Mouse (Mus musculus) neural tube, embryonic 11.5 days (tissue): ENCODE measurements around the gene Hlf. TPM values are rescaled to one million over a fixed set of nuclear protein-coding genes. Genes with fewer than 3 reads are reported as not detected.

ENCODE experiments used
- ATAC-seq: fragments of 200-750 bp; cut with Nextera tagmentation; 2 replicates; pipeline ENCODE4 v1.8.0; 2017; ENCODE audit warnings: moderate number of reproducible peaks, mild to moderate bottlenecking, moderate TSS enrichment, moderate library complexity; ENCODE audit not compliant: insufficient read depth, low FRiP score, low TSS enrichment
- DNase-seq: peaks from one replicate; pipeline ENCODE4 v3.0.0-alpha.2; 2015; ENCODE audit warnings: low spot score
- H3K27ac ChIP-seq: fragments of 300-500 bp; sonication (generic); 2 replicates; pipeline ENCODE4 v1.5.1; 2014; ENCODE audit warnings: low read depth, mild to moderate bottlenecking, low read length
- H3K27me3 ChIP-seq: fragments of 300-500 bp; sonication (generic); 2 replicates; pipeline ENCODE4 v1.6.1; 2014; ENCODE audit warnings: mild to moderate bottlenecking, low read length, mixed read lengths; ENCODE audit not compliant: control insufficient read depth, insufficient read depth
- H3K36me3 ChIP-seq: fragments of 300-500 bp; sonication (generic); 2 replicates; pipeline ENCODE4 v1.6.1; 2014; ENCODE audit warnings: mild to moderate bottlenecking, low read length, moderate library complexity, mixed read lengths; ENCODE audit not compliant: control insufficient read depth, insufficient read depth
- H3K4me1 ChIP-seq: fragments of 300-500 bp; sonication (generic); 2 replicates; pipeline ENCODE4 v1.6.1; 2014; ENCODE audit warnings: low read length, mixed read lengths; ENCODE audit not compliant: control insufficient read depth, insufficient read depth
- H3K4me2 ChIP-seq: fragments of 300-500 bp; sonication (generic); 2 replicates; pipeline ENCODE4 v1.6.1; 2014; ENCODE audit warnings: low read depth, mild to moderate bottlenecking, moderate library complexity
- H3K4me3 ChIP-seq: fragments of 300-500 bp; sonication (generic); 2 replicates; pipeline ENCODE4 v1.5.1; 2014; ENCODE audit warnings: low read depth, low read length
- H3K9ac ChIP-seq: fragments of 300-500 bp; sonication (generic); 2 replicates; pipeline ENCODE4 v1.6.1; 2014; ENCODE audit warnings: mild to moderate bottlenecking, low read length
- H3K9me3 ChIP-seq: fragments of 300-500 bp; sonication (generic); 2 replicates; pipeline ENCODE4 v1.6.1; 2016; ENCODE audit warnings: low read length; ENCODE audit not compliant: control insufficient read depth
- WGBS: fragments of 180-500 bp; shearing (Covaris S2); extraction: QIAGEN DNeasy Blood & Tissue Kit; methylation state at CpG from one replicate; pipeline ENCODE4 v1.1.7; 2014; 5-methylcytosine and 5-hydroxymethylcytosine counted together
- polyA plus RNA-seq: library from polyadenylated mRNA; unstranded; fragments of >200 nt; fragmentation: Nextera tagmentation; extraction: Ambion mirVana; gene quantifications from 2 replicates; pipeline ENCODE4 v1.2.1, GENCODE M21; 2014

Hlf gene
- polyA plus RNA-seq, 1 experiment from 2014 or later: 0.98 TPM

DNA sequence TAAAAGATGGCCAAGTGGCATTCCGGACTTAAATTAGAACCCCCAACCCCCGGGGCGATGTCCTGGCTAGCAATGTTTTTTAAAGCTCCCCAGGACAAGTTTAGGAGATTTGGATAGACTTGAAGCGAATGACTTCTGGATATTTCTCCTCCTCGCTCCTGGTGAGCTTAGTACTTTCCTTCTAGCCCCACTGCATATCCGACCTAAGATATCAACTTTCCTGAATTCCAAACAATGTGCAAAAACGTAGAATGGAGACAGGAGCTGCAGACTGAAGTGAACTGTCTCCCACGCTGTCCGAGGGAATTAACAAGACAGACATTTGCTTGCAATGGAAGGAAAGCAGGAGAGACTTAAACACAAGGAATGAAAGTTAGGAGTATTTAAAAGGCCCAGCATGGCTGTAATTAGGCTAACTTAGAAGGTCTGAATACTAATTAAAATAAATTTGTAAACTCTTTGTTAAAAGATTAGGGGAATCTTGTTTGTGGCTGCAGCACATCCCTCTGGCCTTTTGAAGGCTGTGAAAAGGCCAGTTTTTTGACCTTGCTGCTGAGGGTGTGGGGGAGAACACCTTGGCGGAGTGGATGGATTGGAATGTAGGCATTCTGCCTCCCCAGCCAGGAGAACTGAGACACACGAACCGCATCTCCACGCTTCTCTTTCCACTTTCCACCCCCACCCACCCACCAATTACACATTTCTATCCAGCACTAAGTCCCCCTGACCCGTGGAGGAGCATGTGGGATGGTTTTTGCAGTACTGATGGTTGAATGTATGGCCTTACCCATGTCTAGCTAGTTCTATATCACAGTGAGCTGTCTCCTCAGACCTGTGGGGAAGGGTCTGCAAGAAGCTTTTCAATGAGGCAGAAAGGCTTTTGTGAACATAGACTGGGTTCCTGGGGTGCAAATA lies 833 bp upstream of the Hlf start:
- ATAC-seq (no peak), DNase-seq (no peak)
- 10% methylated on average over 14 of the region's 14 CpGs for WGBS
- H3K27me3 ChIP-seq: peaks cover 30% of the 10 kb centered on the region
- H3K9me3 ChIP-seq: no peaks in the 10 kb centered on the region
- H3K9ac ChIP-seq: no peak overlapping the region
- no peak overlapping the region for H3K27ac ChIP-seq
- H3K4me2 ChIP-seq: peak overlapping the region; percentile 84
- no peaks in the 10 kb centered on the region for H3K36me3 ChIP-seq
- peak overlapping the region; percentile 21 for H3K4me3 ChIP-seq
- H3K4me1 ChIP-seq: 0 out of 2 replicates have a peak, but pooled peaks cover 3% of the 10 kb centered on the region

DNA sequence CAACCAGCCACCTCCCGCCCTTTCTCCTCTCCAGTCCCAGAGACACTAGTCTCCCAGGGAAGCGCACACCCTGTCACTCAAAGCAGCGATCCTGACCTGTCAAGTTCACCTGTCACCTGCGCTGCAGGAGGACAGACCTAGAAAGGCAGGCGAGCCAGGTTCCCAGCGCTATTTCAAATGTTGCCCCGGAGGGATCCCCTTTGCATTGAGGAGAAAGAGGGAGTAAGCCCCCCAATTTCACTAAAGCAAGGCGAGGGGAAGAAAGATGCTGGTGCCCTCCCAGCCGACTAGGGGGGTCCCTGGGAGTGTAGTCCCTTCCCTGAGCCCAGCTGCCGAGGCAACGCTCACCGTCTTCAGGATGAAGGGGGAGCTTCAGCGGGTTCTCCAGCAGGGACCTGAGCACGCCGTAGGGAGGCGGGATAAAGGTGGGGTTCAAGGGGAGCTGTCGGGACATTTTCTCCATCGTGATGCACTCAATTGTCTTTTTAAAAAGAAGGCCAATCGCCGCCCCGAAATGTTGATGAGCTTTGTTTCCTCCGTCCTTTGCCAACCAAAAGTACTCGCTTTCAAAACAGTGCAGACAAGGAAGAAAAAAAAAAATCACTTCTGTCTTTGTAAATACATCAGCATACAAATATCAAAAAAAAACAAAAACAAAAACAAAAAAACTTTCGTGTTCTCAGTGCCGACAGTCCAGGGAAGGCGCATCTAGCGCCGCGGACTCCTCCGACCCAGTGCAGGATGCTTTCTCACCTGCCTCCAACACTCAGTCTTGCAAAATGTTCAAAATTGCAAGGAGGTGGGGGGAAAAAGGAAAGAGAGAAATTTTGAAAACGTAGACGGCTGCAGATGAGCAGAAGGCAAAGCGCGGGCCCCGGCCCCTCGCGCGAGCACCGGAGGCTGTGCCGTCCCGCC lies 536 bp downstream of the Hlf start:
- WGBS: under 1% methylated on average over 41 of the region's 41 CpGs
- Histone ChIP-seq H3K9me3 (no peaks in the 10 kb centered on the region), H3K27ac (no peak overlapping the region), H3K4me3 (peak overlapping the region; percentile 21), H3K27me3 (peaks cover 30% of the 10 kb centered on the region), H3K9ac (no peak overlapping the region), H3K4me1 (0 out of 2 replicates have a peak, but pooled peaks cover 3% of the 10 kb centered on the region), H3K36me3 (no peaks in the 10 kb centered on the region), H3K4me2 (peak overlapping the region; percentile 84)
- ATAC-seq: peak; percentile 74
- DNase-seq: peak; percentile 26

DNA sequence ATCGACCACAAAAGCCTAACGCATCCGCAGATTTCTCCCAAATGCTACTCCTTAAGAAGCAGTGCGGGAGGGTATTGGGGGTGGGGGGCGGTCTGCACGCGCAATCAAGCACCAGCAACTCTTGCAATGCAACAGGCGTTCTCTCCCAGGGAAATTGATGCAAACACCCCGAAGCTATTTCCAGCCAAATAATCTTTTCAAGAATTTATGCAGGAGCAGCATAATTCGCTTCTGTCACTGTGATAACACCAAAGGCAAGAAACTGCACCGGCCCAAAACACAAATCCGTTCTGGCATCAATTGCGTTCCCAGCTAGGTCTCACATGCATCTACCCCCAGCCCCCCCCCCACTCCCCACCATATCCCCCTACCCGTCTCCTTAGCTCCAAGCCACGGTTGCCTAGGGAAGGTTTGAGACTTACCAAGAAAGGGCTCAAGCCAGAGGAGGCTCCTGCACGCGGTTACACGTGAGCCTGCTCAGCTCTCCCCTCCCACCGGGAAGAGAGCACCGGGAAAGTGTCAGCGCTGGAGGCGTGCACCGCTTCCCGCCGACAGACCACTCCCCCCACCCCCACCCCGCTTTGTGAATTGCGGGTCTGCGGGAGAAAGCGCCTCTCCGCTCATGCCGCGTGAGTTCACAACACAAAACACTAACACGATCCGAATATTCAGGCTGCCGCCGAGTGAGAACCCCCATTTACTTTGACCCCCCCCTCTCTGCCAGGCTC lies 1.4 kb downstream of the Hlf start:
- Histone ChIP-seq H3K4me2 (peak overlapping the region; percentile 84), H3K27ac (no peak overlapping the region), H3K36me3 (no peaks in the 10 kb centered on the region), H3K9ac (no peak overlapping the region), H3K4me3 (peak overlapping the region; percentile 21), H3K9me3 (no peaks in the 10 kb centered on the region), H3K4me1 (0 out of 2 replicates have a peak, but pooled peaks cover 3% of the 10 kb centered on the region), H3K27me3 (peaks cover 30% of the 10 kb centered on the region)
- ATAC-seq: no peak; the same call in 1 of the 2 replicates
- under 1% methylated on average over 36 of the region's 36 CpGs for WGBS
- DNase-seq: peak; percentile 38

DNA sequence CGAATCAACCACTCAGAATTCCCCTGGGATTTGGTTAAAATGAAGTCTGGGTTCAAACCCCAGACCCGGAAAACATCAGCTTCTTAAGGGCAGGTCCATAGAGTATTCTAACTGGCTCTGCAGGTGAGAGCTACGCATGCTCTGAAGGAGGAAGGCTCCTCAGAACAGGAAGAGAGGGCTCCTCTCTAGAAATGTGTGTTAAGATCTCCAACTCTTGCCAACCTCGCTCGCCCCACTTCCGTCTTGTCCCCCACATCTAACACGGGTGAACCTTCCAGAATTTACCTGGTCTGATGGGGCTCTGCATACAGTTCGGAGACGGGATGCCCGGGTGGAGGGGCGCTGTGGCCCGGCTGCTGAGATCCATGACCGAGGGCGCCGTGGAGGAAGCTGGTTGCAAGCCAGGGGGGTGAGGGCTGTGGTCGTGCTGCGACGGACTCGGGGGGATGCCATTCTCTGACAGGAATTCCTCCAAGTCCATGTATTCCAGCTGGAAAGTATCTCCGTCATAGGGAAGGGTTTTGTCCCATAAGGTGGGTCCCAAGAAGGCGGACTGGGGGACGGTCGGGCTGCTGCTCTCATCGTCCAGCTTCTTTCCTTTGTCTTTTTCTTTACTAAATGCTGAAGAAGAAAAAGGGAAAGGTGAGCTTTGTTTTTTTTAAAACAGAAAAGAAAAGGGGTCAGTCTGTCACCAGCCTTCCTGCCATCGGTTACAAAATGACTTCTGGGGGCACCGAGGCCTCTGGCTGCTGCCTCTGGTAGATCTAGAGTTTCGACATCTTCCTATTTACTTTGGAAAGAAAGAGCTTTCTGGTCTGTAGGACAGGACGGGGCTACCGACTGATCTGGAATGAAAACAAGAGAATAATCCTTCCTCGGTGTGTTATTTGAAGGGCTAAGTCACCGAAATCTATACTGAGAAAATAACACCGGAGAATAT lies 2.9 kb downstream of the Hlf start:
- no peaks in the 10 kb centered on the region for H3K36me3 ChIP-seq
- H3K27me3 ChIP-seq: peaks cover 30% of the 10 kb centered on the region

DNA sequence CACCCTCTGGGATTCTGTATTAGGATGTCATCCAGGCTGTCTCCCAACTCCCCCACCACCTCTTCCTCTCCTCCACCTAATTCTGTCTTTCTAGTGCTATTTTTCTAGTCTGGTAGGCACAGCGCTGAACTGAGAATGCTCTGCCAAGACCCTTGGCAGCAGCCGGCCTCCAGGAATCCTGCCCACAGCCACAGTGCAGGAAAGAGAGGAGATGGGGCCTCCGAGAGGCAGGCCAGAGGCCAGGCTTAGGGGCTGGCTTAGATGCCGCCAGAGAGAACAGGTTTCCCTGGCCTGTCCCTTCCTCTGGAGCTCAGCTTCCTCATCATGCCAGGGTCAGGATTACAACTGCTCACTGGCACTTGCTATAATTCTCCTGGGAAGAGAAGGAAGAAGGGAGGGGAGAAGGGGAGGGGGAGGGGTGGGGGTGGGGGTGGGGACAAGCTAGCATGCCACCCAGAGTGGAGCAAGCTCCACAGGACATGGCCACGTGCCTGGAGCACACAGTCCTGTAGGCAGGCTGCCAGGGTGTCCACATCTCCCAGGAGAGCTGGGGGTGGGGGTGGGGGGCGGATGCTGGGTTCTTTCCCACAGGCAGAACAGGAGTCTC lies 8.6 kb downstream of the Hlf start:
- H3K9ac ChIP-seq: no peak overlapping the region
- H3K27me3 ChIP-seq: peaks cover under 1% of the 10 kb centered on the region; the same call in 1 of the 2 replicates
- no peak overlapping the region for H3K4me2 ChIP-seq
- ATAC-seq (peak; percentile 55; the same call in 1 of the 2 replicates), DNase-seq (no peak)
- peaks cover 3% of the 10 kb centered on the region; the same call in 1 of the 2 replicates for H3K4me1 ChIP-seq
- H3K36me3 ChIP-seq: no peaks in the 10 kb centered on the region
- no peak overlapping the region for H3K27ac ChIP-seq
- no peak overlapping the region for H3K4me3 ChIP-seq
- no peaks in the 10 kb centered on the region for H3K9me3 ChIP-seq
- WGBS: 30% methylated on average over 6 of the region's 6 CpGs

More for the DNA sequence above, 2.9 kb downstream of the Hlf start:
- Histone ChIP-seq H3K4me3 (no peak overlapping the region), H3K9ac (no peak overlapping the region), H3K4me2 (no peak overlapping the region), H3K9me3 (no peaks in the 10 kb centered on the region), H3K4me1 (0 out of 2 replicates have a peak, but pooled peaks cover 3% of the 10 kb centered on the region), H3K27ac (no peak overlapping the region)
- WGBS: 43% methylated on average over 32 of the region's 32 CpGs
- ATAC-seq (no peak), DNase-seq (no peak)

DNA sequence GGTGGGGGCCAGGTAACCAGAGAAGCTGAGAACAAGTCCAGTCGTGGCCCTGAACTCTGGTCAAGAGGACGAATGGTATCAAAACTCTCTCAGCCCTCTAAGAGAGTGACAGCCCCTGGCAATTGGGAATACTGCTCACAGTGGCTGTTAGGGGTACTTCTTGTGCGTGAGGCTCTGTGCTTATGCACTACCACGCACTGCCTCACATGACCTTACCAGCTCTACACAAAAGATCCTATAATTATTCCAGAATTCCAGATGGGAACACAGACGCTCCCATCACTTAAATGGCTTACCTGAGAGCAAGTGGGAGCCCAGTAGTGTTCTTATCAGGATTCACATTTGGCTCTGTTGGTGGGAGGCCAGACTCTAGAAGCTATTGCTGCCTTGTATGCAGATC lies 9.6 kb downstream of the Hlf start:
- Histone ChIP-seq H3K4me1 (peaks cover 3% of the 10 kb centered on the region; the same call in 1 of the 2 replicates), H3K9me3 (no peaks in the 10 kb centered on the region), H3K27me3 (no peaks in the 10 kb centered on the region), H3K9ac (no peak overlapping the region), H3K36me3 (no peaks in the 10 kb centered on the region), H3K4me3 (no peak overlapping the region), H3K27ac (no peak overlapping the region), H3K4me2 (no peak overlapping the region)
- WGBS: 55% methylated on average over 5 of the region's 5 CpGs
- ATAC-seq (no peak), DNase-seq (peak; percentile 32)

DNA sequence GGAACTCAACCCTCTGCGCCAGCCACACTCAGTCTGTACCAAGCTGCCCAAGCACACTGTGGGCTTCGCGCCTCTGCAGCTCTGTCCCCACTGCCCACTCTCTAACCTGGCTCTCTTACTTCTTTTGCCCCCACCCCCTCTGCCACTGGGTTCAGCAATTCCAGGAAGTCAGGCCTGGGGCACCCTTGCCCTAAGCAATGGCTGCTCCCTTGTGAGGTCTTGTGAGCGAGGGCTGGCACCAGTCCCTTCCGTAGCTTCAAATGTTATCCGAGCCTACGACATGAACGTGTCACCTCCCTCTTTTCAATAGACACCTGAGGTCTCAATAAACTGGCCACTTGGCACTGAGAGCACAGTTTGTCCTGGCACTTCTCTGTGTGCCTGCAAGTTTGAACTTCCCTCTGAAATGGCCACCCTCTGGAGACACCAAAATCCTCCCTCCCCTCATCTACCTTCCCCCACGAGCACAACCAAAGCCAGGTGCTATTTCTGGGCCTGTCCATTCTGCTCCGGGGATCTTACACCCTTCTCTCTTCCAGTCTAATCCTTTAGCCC lies 10.5 kb downstream of the Hlf start:
- no peak overlapping the region for H3K27ac ChIP-seq
- H3K27me3 ChIP-seq: no peaks in the 10 kb centered on the region
- DNase-seq (no peak), ATAC-seq (no peak)
- 85% methylated on average over 10 of the region's 10 CpGs for WGBS
- H3K4me1 ChIP-seq: peaks cover 3% of the 10 kb centered on the region; the same call in 1 of the 2 replicates
- no peak overlapping the region for H3K4me3 ChIP-seq
- H3K9me3 ChIP-seq: no peaks in the 10 kb centered on the region
- no peak overlapping the region for H3K9ac ChIP-seq
- H3K4me2 ChIP-seq: no peak overlapping the region
- no peaks in the 10 kb centered on the region for H3K36me3 ChIP-seq
